Mouse (Mus musculus): Measurements from ENCODE around the gene Apold1. TPM values are rescaled to one million over a fixed set of nuclear protein-coding genes. Genes with fewer than 3 reads are reported as not detected.

The Apold1 gene
- total and polyA plus RNA-seq, 3 experiments: 0.08 to 0.12 TPM; not detected in 1

DNA sequence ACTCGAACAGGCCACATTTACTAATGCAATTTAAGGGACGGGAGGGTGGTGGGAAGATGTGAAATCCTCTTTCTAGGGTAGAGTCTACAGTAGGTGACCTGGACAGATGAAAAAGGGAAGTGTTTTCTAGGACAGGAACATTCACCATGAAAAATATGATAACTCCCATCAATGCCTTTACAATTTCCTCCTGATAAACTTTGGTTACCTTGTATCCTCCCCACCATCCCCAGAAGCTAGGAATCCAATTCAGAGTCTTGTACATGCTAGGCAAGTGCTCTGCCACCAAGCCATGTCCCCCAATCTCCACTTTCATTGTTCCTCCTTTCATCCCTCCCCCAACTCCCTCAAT, 48.3 kb upstream of the Apold1 start (continued):
- peak; percentile 61 for TF ChIP-seq GATA1 (IDR thresholded peaks at IDR 0.05; ENCODE audit: low read depth, low read length)

- no peak overlapping the region for H3K4me3 ChIP-seq (ENCODE audit: control insufficient read depth in 1 of 2, insufficient read depth in 1 of 2, low read depth in 2 of 2, low read length in 2 of 2)
Observed at GRCm38 (mm10) chr6:134934305-134934704, 47.2 kb upstream of the Apold1 start.

GRCm38 (mm10) chr6:134939781-134940180, 41.7 kb upstream of the Apold1 start:
- Histone ChIP-seq H3K4me3 (ENCODE audit: control insufficient read depth in 1 of 2, insufficient read depth in 1 of 2, low read depth in 2 of 2, low read length in 2 of 2) (no peak overlapping the region), H3K79me2 (ENCODE audit: control insufficient read depth, insufficient read depth, low read length, poor library complexity) (peaks cover 2% of the 10 kb centered on the region; the same call in 1 of the 2 replicates), H3K9ac (ENCODE audit: control insufficient read depth, low read depth, low read length, poor library complexity, severe bottlenecking) (no peak overlapping the region), H3K27ac (ENCODE audit: control insufficient read depth, low read depth, low read length) (no peak overlapping the region), H3K27me3 (ENCODE audit: control insufficient read depth in 1 of 2, insufficient read depth in 2 of 2, low read length in 2 of 2) (no peaks in the 10 kb centered on the region), H3K36me3 (ENCODE audit: control insufficient read depth in 1 of 2, insufficient read depth in 2 of 2, low read length in 2 of 2) (peaks cover 0 to 5% of the 10 kb centered on the region in 2 experiments; a peak in 3 of 4 replicates), H3K9me3 (replicated peaks; ENCODE audit: insufficient read depth, low read length) (no peaks in the 10 kb centered on the region), H3K4me1 (ENCODE audit: control insufficient read depth in 1 of 2, insufficient read depth in 2 of 2, low read length in 2 of 2) (no peaks in the 10 kb centered on the region)
- TF ChIP-seq ETS1 (IDR thresholded peaks at IDR 0.05; ENCODE audit: low read depth, low read length) (no peak), GABPA (IDR thresholded peaks at IDR 0.05; ENCODE audit: low read depth, low read length) (no peak), POLR2AphosphoS5 (IDR thresholded peaks at IDR 0.05; ENCODE audit: borderline replicate concordance, low read depth, low read length) (no peak), GATA1 (IDR thresholded peaks at IDR 0.05; ENCODE audit: low read depth, low read length) (no peak), MYB (IDR thresholded peaks at IDR 0.05; ENCODE audit: low read depth, low read length) (no peak), POLR2A (IDR thresholded peaks at IDR 0.05; ENCODE audit: control insufficient read depth in 1 of 2, insufficient read depth in 1 of 2, low read depth in 1 of 2, low read length in 2 of 2, poor library complexity in 1 of 2) (no peak), TBP (IDR thresholded peaks at IDR 0.05; ENCODE audit: low read depth, low read length) (no peak), NELFE (IDR thresholded peaks at IDR 0.05; ENCODE audit: low read depth, low read length) (no peak), USF2 (IDR thresholded peaks at IDR 0.05; ENCODE audit: borderline replicate concordance in 1 of 2, insufficient read depth in 1 of 2, low read depth in 1 of 2, low read length in 2 of 2) (no peak), MAFK (IDR thresholded peaks at IDR 0.05; ENCODE audit: borderline replicate concordance, low read depth, low read length) (no peak)
- peak; percentile 25 for DNase-seq (ENCODE audit: low read depth, low spot score)

More at GRCm38 (mm10) chr6:134934305-134934704, 47.2 kb upstream of the Apold1 start:
- Histone ChIP-seq H3K79me2 (ENCODE audit: control insufficient read depth, insufficient read depth, low read length, poor library complexity) (peaks cover 20% of the 10 kb centered on the region), H3K27me3 (ENCODE audit: control insufficient read depth in 1 of 2, insufficient read depth in 2 of 2, low read length in 2 of 2) (no peaks in the 10 kb centered on the region), H3K9ac (ENCODE audit: control insufficient read depth, low read depth, low read length, poor library complexity, severe bottlenecking) (no peak overlapping the region), H3K36me3 (ENCODE audit: control insufficient read depth in 1 of 2, insufficient read depth in 2 of 2, low read length in 2 of 2) (peaks cover 3 to 27% of the 10 kb centered on the region in 2 experiments; a peak in 3 of 4 replicates), H3K4me1 (ENCODE audit: control insufficient read depth in 1 of 2, insufficient read depth in 2 of 2, low read length in 2 of 2) (peaks cover 9 to 27% of the 10 kb centered on the region in 2 experiments; a peak in 3 of 4 replicates), H3K27ac (ENCODE audit: control insufficient read depth, low read depth, low read length) (no peak overlapping the region), H3K9me3 (replicated peaks; ENCODE audit: insufficient read depth, low read length) (no peaks in the 10 kb centered on the region)
- no peak for DNase-seq (ENCODE audit: low read depth, low spot score)
- TF ChIP-seq MYB (IDR thresholded peaks at IDR 0.05; ENCODE audit: low read depth, low read length): no peak
- TF ChIP-seq TAL1 (IDR thresholded peaks at IDR 0.05; ENCODE audit: low read length): peak; percentile 17; the same call in 1 of the 2 replicates
- TF ChIP-seq TCF12 (IDR thresholded peaks at IDR 0.05; ENCODE audit: low read depth, low read length): peak; percentile 21; the same call in 1 of the 2 replicates
